Mouse (Mus musculus) CH12.LX (cell line): ENCODE data around the gene Rreb1. TPM values are rescaled to one million over a fixed set of nuclear protein-coding genes. Genes with fewer than 3 reads are reported as not detected.

Experiments used
- DNase-seq: peaks from one replicate; pipeline ENCODE4 v3.0.0-alpha.2; 2013; ENCODE audit errors: extremely low read depth
- H3K27ac ChIP-seq: 2 replicates; pipeline ENCODE4 v1.5.1; 2012; ENCODE audit warnings: low read depth, mild to moderate bottlenecking, control low read depth, moderate library complexity; ENCODE audit not compliant: insufficient read depth
- H3K27me3 ChIP-seq: replicated peaks from 2 replicates; pipeline ENCODE3; 2012; ENCODE audit warnings: inconsistent platforms
- H3K36me3 ChIP-seq, 2 experiments: replicated peaks in 1 of 2; 2 replicates each; pipeline versions ENCODE3 to v1.6.1; 2012; ENCODE audit warnings: inconsistent platforms in 1 of 2, low read length in 1 of 2, mild to moderate bottlenecking in 1 of 2, mixed read lengths in 1 of 2, moderate library complexity in 1 of 2; ENCODE audit not compliant: control insufficient read depth in 1 of 2, insufficient read depth in 1 of 2
- H3K4me1 ChIP-seq, 2 experiments: 2 replicates each; pipeline ENCODE4 v1.6.1; 2012; ENCODE audit warnings: inconsistent platforms in 1 of 2, moderate library complexity in 1 of 2; ENCODE audit not compliant: insufficient read depth in 2 of 2, control insufficient read depth in 1 of 2
- H3K4me2 ChIP-seq: 2 replicates; pipeline ENCODE4 v1.6.1; 2012; ENCODE audit warnings: low read depth, mild to moderate bottlenecking, control low read depth; ENCODE audit not compliant: poor library complexity, insufficient read depth, severe bottlenecking
- H3K4me3 ChIP-seq, 3 experiments: fragments of 150-350 bp in 1 of 3; sonication (generic) in 1 of 3; replicated peaks in 1 of 3; 2 replicates each; pipeline versions ENCODE3 to v1.5.1; 2011 to 2012; ENCODE audit warnings: low read depth in 2 of 3, low read length in 2 of 3, mild to moderate bottlenecking in 2 of 3, moderate library complexity in 2 of 3, control low read depth in 1 of 3, improper control_type of control experiment in 1 of 3, inconsistent platforms in 1 of 3, mixed read lengths in 1 of 3; ENCODE audit not compliant: poor library complexity in 1 of 3
- H3K79me2 ChIP-seq: replicated peaks from 2 replicates; pipeline ENCODE4 v1.6.1; 2012; ENCODE audit warnings: mild to moderate bottlenecking, moderate library complexity; ENCODE audit not compliant: control insufficient read depth, poor library complexity, insufficient read depth, severe bottlenecking; ENCODE audit errors: extremely low read depth
- H3K9ac ChIP-seq: 2 replicates; pipeline ENCODE4 v1.6.1; 2012; ENCODE audit warnings: low read depth, mild to moderate bottlenecking, control low read depth, moderate library complexity; ENCODE audit not compliant: insufficient read depth
- H3K9me3 ChIP-seq: replicated peaks from 2 replicates; pipeline ENCODE3; 2012; ENCODE audit warnings: low read length, inconsistent platforms, mixed read lengths
- BHLHE40 ChIP-seq: IDR thresholded peaks from 2 replicates; pipeline ENCODE4 v1.6.1; 2011; ENCODE audit warnings: mild to moderate bottlenecking, low read depth, low read length, improper control_type of control experiment
- CHD1 ChIP-seq: IDR thresholded peaks from 2 replicates; pipeline ENCODE4 v1.6.1; 2012; ENCODE audit warnings: low read depth, low read length, improper control_type of control experiment, inconsistent platforms
- CHD2 ChIP-seq: IDR thresholded peaks from 2 replicates; pipeline ENCODE4 v1.6.1; 2011; ENCODE audit warnings: low read length, improper control_type of control experiment
- CTCF ChIP-seq, 2 experiments: IDR thresholded peaks in 1 of 2; conservative IDR thresholded peaks in 1 of 2; 2 replicates each; pipeline ENCODE4 v1.5.1; 2011 to 2012; ENCODE audit warnings: low read depth in 2 of 2, low read length in 2 of 2, improper control_type of control experiment in 1 of 2, inconsistent platforms in 1 of 2, mild to moderate bottlenecking in 1 of 2, moderate library complexity in 1 of 2
- E2F4 ChIP-seq: IDR thresholded peaks from 2 replicates; pipeline ENCODE4 v1.6.1; 2011; ENCODE audit warnings: low read depth, low read length, improper control_type of control experiment; ENCODE audit not compliant: insufficient replicate concordance
- ELF1 ChIP-seq: IDR thresholded peaks from 2 replicates; pipeline ENCODE4 v1.6.1; 2014; ENCODE audit warnings: low read depth, mild to moderate bottlenecking, inconsistent platforms, low read length, improper control_type of control experiment
- EP300 ChIP-seq: IDR thresholded peaks from 2 replicates; pipeline ENCODE4 v1.6.1; 2011; ENCODE audit warnings: low read length, improper control_type of control experiment
- GABPA ChIP-seq: IDR thresholded peaks from 2 replicates; pipeline ENCODE4 v1.6.1; 2012; ENCODE audit warnings: low read depth, low read length, improper control_type of control experiment, inconsistent platforms; ENCODE audit not compliant: insufficient replicate concordance
- HCFC1 ChIP-seq: IDR thresholded peaks from 2 replicates; pipeline ENCODE4 v1.6.1; 2012; ENCODE audit warnings: low read depth, mild to moderate bottlenecking, inconsistent platforms, low read length, improper control_type of control experiment
- JUN ChIP-seq: IDR thresholded peaks from 2 replicates; pipeline ENCODE4 v1.6.1; 2011; ENCODE audit warnings: low read depth, mild to moderate bottlenecking, low read length, improper control_type of control experiment, moderate library complexity; ENCODE audit not compliant: insufficient read depth
- JUND ChIP-seq: conservative IDR thresholded peaks from 2 replicates; pipeline ENCODE4 v1.6.1; 2011; ENCODE audit warnings: low read depth, low read length, improper control_type of control experiment
- MAX ChIP-seq: IDR thresholded peaks from 2 replicates; pipeline ENCODE4 v1.6.1; 2011; ENCODE audit warnings: low read length, improper control_type of control experiment
- MAZ ChIP-seq: IDR thresholded peaks from 2 replicates; pipeline ENCODE4 v1.6.1; 2012; ENCODE audit warnings: low read depth, mild to moderate bottlenecking, inconsistent platforms, low read length, improper control_type of control experiment, moderate library complexity
- MYC ChIP-seq: IDR thresholded peaks from 2 replicates; pipeline ENCODE4 v1.6.1; 2011; ENCODE audit warnings: low read depth, mild to moderate bottlenecking, improper control_type of control experiment, low read length
- NELFE ChIP-seq: IDR thresholded peaks from 2 replicates; pipeline ENCODE4 v1.6.1; 2011; ENCODE audit warnings: low read depth, low read length, improper control_type of control experiment
- POLR2A ChIP-seq: IDR thresholded peaks from 2 replicates; pipeline ENCODE4 v1.6.1; 2011; ENCODE audit warnings: low read depth, mild to moderate bottlenecking, improper control_type of control experiment, low read length
- POLR2AphosphoS2 ChIP-seq: IDR thresholded peaks from 2 replicates; pipeline ENCODE4 v1.6.1; 2011; ENCODE audit warnings: low read depth, low read length, improper control_type of control experiment
- RAD21 ChIP-seq: IDR thresholded peaks from 2 replicates; pipeline ENCODE4 v1.6.1; 2011; ENCODE audit warnings: low read depth, mild to moderate bottlenecking, low read length, improper control_type of control experiment, moderate library complexity
- SMC3 ChIP-seq: IDR thresholded peaks from 2 replicates; pipeline ENCODE4 v1.6.1; 2011; ENCODE audit warnings: low read depth, low read length, improper control_type of control experiment
- TBP ChIP-seq: conservative IDR thresholded peaks from 2 replicates; pipeline ENCODE4 v1.6.1; 2011; ENCODE audit warnings: low read depth, low read length, improper control_type of control experiment
- USF1 ChIP-seq: IDR thresholded peaks from 2 replicates; pipeline ENCODE4 v1.6.1; 2014; ENCODE audit warnings: low read depth, mild to moderate bottlenecking, inconsistent platforms, low read length, improper control_type of control experiment
- ZNF384 ChIP-seq: IDR thresholded peaks from 2 replicates; pipeline ENCODE4 v1.6.1; 2012; ENCODE audit warnings: low read depth, low read length, improper control_type of control experiment, inconsistent platforms
- dilution Hi-C: fragments of 300-500 bp; cut with MboI; formaldehyde crosslinking; loops from 2 replicates; pipeline ENCODE4 v1.14.3; 2020; ENCODE audit warnings: low sequenced_read_pairs; ENCODE audit not compliant: extremely low pct_unique_long_range_greater_than_20kb, extremely low pct_ligation_motif_present
- in situ Hi-C: fragments of 300-500 bp; cut with MboI; formaldehyde crosslinking; loops from 3 replicates; pipeline ENCODE4 v1.14.3; 2019; ENCODE audit warnings: low sequenced_read_pairs, low pct_ligation_motif_present, low pct_unique_long_range_greater_than_20kb, mixed read lengths
- polyA plus RNA-seq: library from polyadenylated mRNA; unstranded; fragments of >175 nt; gene quantifications from 2 replicates; pipeline ENCODE4 v1.2.1, GENCODE M21; 2012; ENCODE audit warnings: low read depth; ENCODE audit not compliant: insufficient read length
- total RNA-seq, 2 experiments: library from RNA; depleted of rRNA; stranded (reverse); fragments of 300-350 nt in 1 of 2; fragments of >200 nt in 1 of 2; gene quantifications; 2 replicates each; pipeline ENCODE4 v1.2.3; 2012 to 2014

Gene Rreb1
- total and polyA plus RNA-seq, 3 experiments, result 1.0 to 10.2 (median 5.3) TPM

DNA sequence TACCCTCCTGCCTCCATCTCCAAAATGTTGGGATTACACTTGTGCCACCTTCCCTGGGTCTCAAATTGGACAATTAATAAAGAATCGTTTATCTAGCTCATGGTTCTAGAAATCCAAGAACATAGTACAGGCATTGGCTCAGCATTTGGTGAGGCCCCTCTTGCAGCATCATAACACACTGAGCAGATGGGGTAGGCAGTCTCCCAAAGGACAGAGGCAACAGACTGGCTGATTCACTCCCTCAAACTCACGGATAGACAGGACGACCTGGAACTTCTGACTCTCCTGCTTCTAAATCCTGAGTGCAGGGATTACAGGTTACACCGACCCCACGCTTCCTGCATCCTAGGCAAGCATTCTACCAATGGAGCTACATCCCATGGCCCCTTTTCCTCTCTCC, 38.5 kb downstream of the Rreb1 start:
- Histone ChIP-seq H3K79me2 (no peaks in the 10 kb centered on the region), H3K9me3 (no peaks in the 10 kb centered on the region), H3K9ac (no peak overlapping the region), H3K36me3 (no peaks in the 10 kb centered on the region), H3K27ac (no peak overlapping the region), H3K27me3 (peaks cover 5% of the 10 kb centered on the region), H3K4me1 (peaks cover 0 to 5% of the 10 kb centered on the region in 2 experiments; a peak in 1 of 4 replicates), H3K4me2 (0 out of 2 replicates have a peak overlapping the region, but pooled peaks have one; percentile 10), H3K4me3 (no peak overlapping the region)
- in situ Hi-C loops, result no loop called here
- TF ChIP-seq POLR2A (no peak), MYC (no peak), MAX (no peak), TBP (no peak), ZNF384 (no peak), NELFE (no peak), JUN (no peak), GABPA (no peak), CTCF (conservative IDR thresholded peaks at IDR 0.05 in 1 of 2, IDR thresholded peaks at IDR 0.05 in 1 of 2; ENCODE audit: low read depth in 2 of 2, low read length in 2 of 2) (no peak), JUND (no peak), RAD21 (no peak)
- dilution Hi-C loops, result no loop called here
- DNase-seq, result no peak

DNA sequence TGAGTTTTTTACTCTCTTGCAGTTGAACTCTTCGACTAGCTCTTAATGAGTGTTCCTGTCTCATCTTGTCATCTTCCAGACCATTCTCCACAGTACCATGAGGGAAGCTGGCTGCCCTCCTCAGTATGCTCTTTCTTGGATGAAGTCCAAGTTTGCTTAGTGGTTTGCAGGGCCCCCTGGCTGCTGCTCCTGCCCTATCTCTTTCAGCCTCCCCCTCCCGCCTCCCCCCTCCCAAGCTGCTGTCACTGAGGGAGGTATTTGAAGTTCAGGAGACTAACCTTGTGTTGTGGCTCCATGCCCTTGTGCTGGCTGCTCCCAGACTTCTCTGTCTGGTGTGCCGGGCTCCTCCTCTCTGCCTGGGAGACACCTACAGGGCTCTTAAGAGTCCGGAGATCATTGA, 43.2 kb downstream of the Rreb1 start:
- Histone ChIP-seq H3K9me3 (no peaks in the 10 kb centered on the region), H3K79me2 (no peaks in the 10 kb centered on the region), H3K4me2 (no peak overlapping the region), H3K36me3 (no peaks in the 10 kb centered on the region), H3K9ac (no peak overlapping the region), H3K4me3 (no peak overlapping the region), H3K27ac (no peak overlapping the region), H3K4me1 (peaks cover 3 to 10% of the 10 kb centered on the region in 2 experiments; a peak in 3 of 4 replicates), H3K27me3 (peaks cover 5% of the 10 kb centered on the region)
- no peak for DNase-seq
- dilution Hi-C loops, result no loop called here
- in situ Hi-C loops, result no loop called here
- TF ChIP-seq CTCF (conservative IDR thresholded peaks at IDR 0.05 in 1 of 2, IDR thresholded peaks at IDR 0.05 in 1 of 2; ENCODE audit: low read depth in 2 of 2, low read length in 2 of 2) (0 out of 4 replicates have a peak, but pooled peaks of 1 of the 2 experiments have one; percentile 13), MAZ (0 out of 2 replicates have a peak, but pooled peaks have one; percentile 37), SMC3 (peak; percentile 25), USF1 (no peak)

DNA sequence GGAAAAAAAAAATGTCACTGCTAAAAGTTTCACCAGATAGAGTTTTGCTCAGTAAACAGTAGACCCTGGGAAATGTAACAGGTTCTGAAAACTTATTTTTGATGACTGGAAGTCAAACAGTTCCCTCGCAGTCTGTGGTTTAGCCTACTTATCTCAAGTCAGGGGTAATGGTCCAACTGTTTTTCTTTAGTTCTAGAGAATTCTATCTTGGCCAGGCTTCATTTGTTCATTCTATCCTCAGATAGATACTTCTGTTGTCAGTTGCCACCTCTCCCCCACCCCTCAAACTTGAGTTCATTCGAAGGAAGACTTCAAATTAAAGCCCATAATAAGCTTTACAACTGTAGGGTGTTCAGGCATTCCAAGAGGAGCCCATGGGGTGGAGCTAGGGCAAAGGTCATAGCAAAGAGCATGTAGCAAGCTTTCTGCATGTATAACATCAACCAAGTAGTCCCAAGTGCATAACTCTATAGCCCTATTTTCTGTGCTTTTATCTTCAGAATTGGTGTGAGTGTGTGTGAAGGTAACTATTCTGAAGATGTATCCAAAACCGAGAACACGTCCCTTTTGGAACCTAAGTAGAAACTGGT, 46.2 kb downstream of the Rreb1 start:
- Histone ChIP-seq H3K27ac (no peak overlapping the region), H3K79me2 (peaks cover 18% of the 10 kb centered on the region), H3K9ac (no peak overlapping the region), H3K4me1 (peaks cover 2 to 26% of the 10 kb centered on the region in 2 experiments; a peak in 3 of 4 replicates), H3K36me3 (no peaks in the 10 kb centered on the region), H3K4me2 (no peak overlapping the region), H3K27me3 (peaks cover 5% of the 10 kb centered on the region), H3K4me3 (no peak overlapping the region), H3K9me3 (no peaks in the 10 kb centered on the region)
- dilution Hi-C loops, result no loop called here
- in situ Hi-C loops, result no loop called here
- TF ChIP-seq ELF1, result no peak
- TF ChIP-seq USF1, result no peak
- no peak for TF ChIP-seq EP300
- TF ChIP-seq MAX, result no peak
- no peak for TF ChIP-seq HCFC1
- no peak for TF ChIP-seq NELFE
- TF ChIP-seq POLR2AphosphoS2, result no peak
- no peak for TF ChIP-seq E2F4
- TF ChIP-seq JUN, result no peak
- TF ChIP-seq CHD1, result no peak
- TF ChIP-seq CHD2, result no peak
- TF ChIP-seq BHLHE40, result no peak
- no peak for TF ChIP-seq MAZ
- no peak for DNase-seq
